Mouse (Mus musculus) heart, postnatal 0 days (tissue): ENCODE results near the gene Cpa4. TPM values are rescaled to one million over a fixed set of nuclear protein-coding genes. Genes with fewer than 3 reads are reported as not detected.

Source experiments
- ATAC-seq: fragments of 200-750 bp; cut with Nextera tagmentation; 2 replicates; pipeline ENCODE4 v1.8.0; 2017; ENCODE audit warnings: low read depth, moderate number of reproducible peaks, moderate library complexity; ENCODE audit not compliant: insufficient read depth
- DNase-seq: peaks from one replicate; pipeline ENCODE4 v3.0.0-alpha.2; 2016; ENCODE audit warnings: low spot score
- H3K27ac ChIP-seq: fragments of 300-500 bp; sonication (generic); 2 replicates; pipeline ENCODE4 v1.5.1; 2014; ENCODE audit warnings: low read depth, mild to moderate bottlenecking
- H3K27me3 ChIP-seq: fragments of 300-500 bp; sonication (generic); 2 replicates; pipeline ENCODE4 v1.6.1; 2014; ENCODE audit warnings: low read length, mixed read lengths; ENCODE audit not compliant: control insufficient read depth, insufficient read depth
- H3K36me3 ChIP-seq: fragments of 300-500 bp; sonication (generic); replicated peaks from 2 replicates; pipeline ENCODE4 v1.6.1; 2014; ENCODE audit warnings: low read length, mixed read lengths; ENCODE audit not compliant: control insufficient read depth, insufficient read depth
- H3K4me1 ChIP-seq: fragments of 300-500 bp; sonication (generic); 2 replicates; pipeline ENCODE4 v1.6.1; 2014; ENCODE audit warnings: antibody characterized with exemption; ENCODE audit not compliant: control insufficient read depth, insufficient read depth
- H3K4me2 ChIP-seq: fragments of 300-500 bp; sonication (generic); 2 replicates; pipeline ENCODE4 v1.6.1; 2014; ENCODE audit warnings: low read depth, mild to moderate bottlenecking, low read length, moderate library complexity
- H3K4me3 ChIP-seq: fragments of 300-500 bp; sonication (generic); 2 replicates; pipeline ENCODE4 v1.5.1; 2014; ENCODE audit warnings: low read depth, low read length
- H3K9ac ChIP-seq: fragments of 300-500 bp; sonication (generic); replicated peaks from 2 replicates; pipeline ENCODE4 v1.6.1; 2014; ENCODE audit warnings: low read depth, low read length, mixed read lengths
- H3K9me3 ChIP-seq: fragments of 300-500 bp; sonication (generic); replicated peaks from 2 replicates; pipeline ENCODE4 v1.6.1; 2016; ENCODE audit warnings: low read length; ENCODE audit not compliant: control insufficient read depth
- CTCF ChIP-seq: IDR thresholded peaks from 2 replicates; pipeline ENCODE4 v1.5.1; 2016; ENCODE audit warnings: antibody characterized with exemption, control low read depth, low read depth
- EP300 ChIP-seq: IDR thresholded peaks from 2 replicates; pipeline ENCODE4 v1.6.1; 2016; ENCODE audit warnings: antibody characterized with exemption, low read depth
- WGBS: fragments of 180-500 bp; shearing (Covaris S2); extraction: QIAGEN DNeasy Blood & Tissue Kit; methylation state at CpG from one replicate; pipeline ENCODE4 v1.1.7; 2014; 5-methylcytosine and 5-hydroxymethylcytosine counted together
- polyA plus RNA-seq: library from polyadenylated mRNA; unstranded; fragments of >200 nt; fragmentation: Nextera tagmentation; extraction: Ambion mirVana; gene quantifications from 2 replicates; pipeline ENCODE4 v1.2.1, GENCODE M21; 2015
- total RNA-seq: library from RNA; depleted of rRNA; stranded (reverse); fragments of >200 nt; gene quantifications from 2 replicates; pipeline ENCODE4 v1.2.3, GENCODE M21; 2014; ENCODE audit warnings: low replicate concordance

Cpa4 gene
- total and polyA plus RNA-seq, 2 experiments from 2014 or later: 0.23 to 0.46 TPM

DNA sequence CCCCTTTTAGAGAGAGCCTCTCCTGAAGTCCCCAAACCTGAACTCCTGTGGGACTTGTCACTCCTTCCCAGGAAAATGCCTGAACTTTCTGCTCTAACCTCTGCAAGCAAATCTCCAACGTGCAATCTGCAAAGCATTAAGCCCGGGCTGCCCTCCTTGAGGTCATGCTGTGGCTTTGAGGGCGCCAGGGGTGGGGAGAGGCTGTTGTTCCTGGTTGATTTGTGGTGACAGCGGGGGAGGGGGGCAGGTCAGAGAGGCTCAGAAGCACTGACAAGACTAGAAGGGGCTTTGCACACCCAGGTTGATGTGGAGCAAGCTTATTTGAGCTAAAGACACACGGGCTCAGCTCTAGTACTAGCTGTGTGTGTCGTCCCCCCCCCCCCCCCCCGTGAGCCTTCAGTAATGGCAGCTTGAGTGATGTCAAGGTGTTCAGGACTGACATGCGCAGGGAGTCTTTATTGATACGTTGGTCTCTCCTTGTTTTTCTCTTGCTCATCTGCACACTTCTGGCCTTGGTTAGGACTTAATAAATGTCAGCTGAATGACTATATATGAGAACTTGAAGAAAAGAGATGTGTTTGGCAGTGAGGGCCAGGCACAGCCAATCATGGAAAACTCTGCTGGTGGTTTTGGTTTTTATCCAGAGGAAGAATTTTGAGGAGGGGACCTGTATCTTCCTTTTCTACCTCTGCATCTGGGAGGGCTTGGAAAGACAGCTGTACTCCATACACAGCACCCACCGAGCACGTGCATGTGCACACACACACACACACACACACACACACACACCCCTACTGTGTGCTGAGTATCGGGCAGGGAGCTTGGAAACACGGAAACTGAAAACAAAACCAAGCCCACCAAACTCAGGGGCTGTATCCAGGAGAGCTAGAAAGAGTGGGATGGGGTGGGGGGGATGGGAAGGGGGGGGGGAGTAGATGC, 49.1 kb downstream of the Cpa4 start:
- 28% methylated on average over 13 of the region's 13 CpGs for WGBS
- Histone ChIP-seq H3K4me3 (no peak overlapping the region), H3K4me2 (peak overlapping the region; percentile 20), H3K36me3 (no peaks in the 10 kb centered on the region), H3K27me3 (no peaks in the 10 kb centered on the region), H3K9ac (0 out of 2 replicates have a peak overlapping the region, but pooled peaks have one; percentile 7), H3K27ac (no peak overlapping the region), H3K9me3 (no peaks in the 10 kb centered on the region), H3K4me1 (peaks cover 39% of the 10 kb centered on the region)
- no peak for ATAC-seq
- DNase-seq: no peak
- TF ChIP-seq EP300 (no peak), CTCF (no peak)

DNA sequence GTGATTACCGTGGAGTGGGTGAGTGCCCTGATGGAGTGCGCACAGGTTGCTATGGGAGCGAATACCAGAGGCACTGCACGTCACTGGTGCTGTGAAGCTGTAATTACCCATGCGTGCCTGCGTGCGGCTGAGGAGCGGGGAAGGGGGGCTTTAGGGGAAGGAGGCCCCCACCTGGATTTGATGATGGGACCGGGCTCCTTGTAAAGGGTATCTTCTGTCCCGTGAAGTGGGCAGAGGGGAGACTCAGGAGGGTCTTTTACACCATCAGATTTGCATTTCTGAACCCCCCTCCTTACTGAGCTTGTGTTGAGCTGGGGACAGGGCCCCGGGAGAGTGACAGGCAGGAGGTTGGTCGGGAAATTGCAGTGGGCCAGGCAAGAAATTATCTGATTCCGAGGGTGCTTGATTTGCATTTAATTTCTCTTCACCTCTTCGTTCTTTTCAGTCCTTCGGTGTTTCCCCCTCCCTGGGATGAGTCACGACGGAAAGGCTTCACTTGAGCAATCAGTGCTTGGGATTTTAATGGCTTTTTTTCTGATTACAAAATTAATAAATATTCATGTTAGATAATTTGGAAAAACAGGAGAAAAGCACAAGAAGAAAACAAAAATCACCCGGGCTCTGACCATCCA, 49.9 kb downstream of the Cpa4 start:
- Histone ChIP-seq H3K4me1 (peaks cover 43% of the 10 kb centered on the region), H3K4me3 (no peak overlapping the region), H3K27me3 (no peaks in the 10 kb centered on the region), H3K27ac (no peak overlapping the region), H3K36me3 (no peaks in the 10 kb centered on the region), H3K9me3 (no peaks in the 10 kb centered on the region), H3K4me2 (peak overlapping the region; percentile 20), H3K9ac (0 out of 2 replicates have a peak overlapping the region, but pooled peaks have one; percentile 7)
- ATAC-seq: peak; percentile 45; the same call in 1 of the 2 replicates
- peak; percentile 58 for DNase-seq
- TF ChIP-seq EP300 (no peak), CTCF (no peak; the same call in 1 of the 2 replicates)
- WGBS: 33% methylated on average over 18 of the region's 18 CpGs

DNA sequence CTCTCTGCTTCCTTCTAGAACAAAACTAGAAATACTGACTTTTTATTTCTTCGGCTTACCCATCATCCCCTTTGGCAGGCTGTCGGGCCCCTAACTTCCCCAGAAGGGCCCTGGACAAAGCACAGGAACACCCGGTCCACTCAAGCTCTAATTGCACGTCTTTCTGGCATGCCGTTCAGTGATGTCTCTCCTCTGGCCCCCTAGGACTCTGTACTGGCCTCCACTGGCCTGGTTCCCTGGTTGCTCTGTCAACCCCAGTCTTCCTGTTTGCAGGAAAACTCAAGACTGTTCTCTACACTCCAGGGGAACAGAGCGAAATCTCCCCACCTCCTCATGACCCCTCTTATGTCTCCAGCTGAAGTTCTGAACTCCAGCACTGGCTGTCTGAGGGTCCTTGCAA, 50.6 kb downstream of the Cpa4 start:
- no peak for TF ChIP-seq CTCF
- TF ChIP-seq EP300: no peak
- no peaks in the 10 kb centered on the region for H3K36me3 ChIP-seq
- no peak for ATAC-seq
- H3K9me3 ChIP-seq: no peaks in the 10 kb centered on the region
- H3K27me3 ChIP-seq: no peaks in the 10 kb centered on the region
- H3K4me2 ChIP-seq: no peak overlapping the region
- peaks cover 43% of the 10 kb centered on the region for H3K4me1 ChIP-seq
- H3K9ac ChIP-seq: no peak overlapping the region
- no peak overlapping the region for H3K4me3 ChIP-seq
- 0 out of 2 replicates have a peak overlapping the region, but pooled peaks have one; percentile 9 for H3K27ac ChIP-seq
- WGBS: 54% methylated on average over 6 of the region's 6 CpGs
- DNase-seq: no peak

DNA sequence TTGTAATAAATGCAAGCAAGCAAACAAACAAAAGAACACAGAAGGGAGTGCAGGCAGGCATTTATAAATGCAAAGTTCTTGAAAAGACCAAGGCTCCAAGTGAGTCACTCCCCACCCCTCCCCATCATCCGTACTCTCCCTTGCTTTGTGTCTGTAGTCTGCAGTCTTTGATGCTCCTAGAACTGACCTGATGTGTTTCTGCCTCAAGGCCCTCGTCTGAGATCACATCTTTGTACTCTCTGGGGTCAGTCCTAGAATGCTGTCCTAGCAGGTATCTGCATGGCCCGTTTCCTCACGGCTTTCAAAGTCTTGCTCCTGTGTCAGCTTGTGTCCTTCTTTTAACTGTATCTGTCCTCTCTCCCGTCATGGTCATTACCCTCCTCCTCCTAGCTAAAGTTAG, 51.4 kb downstream of the Cpa4 start:
- H3K27ac ChIP-seq: no peak overlapping the region
- 81% methylated on average over 5 of the region's 5 CpGs for WGBS

DNA sequence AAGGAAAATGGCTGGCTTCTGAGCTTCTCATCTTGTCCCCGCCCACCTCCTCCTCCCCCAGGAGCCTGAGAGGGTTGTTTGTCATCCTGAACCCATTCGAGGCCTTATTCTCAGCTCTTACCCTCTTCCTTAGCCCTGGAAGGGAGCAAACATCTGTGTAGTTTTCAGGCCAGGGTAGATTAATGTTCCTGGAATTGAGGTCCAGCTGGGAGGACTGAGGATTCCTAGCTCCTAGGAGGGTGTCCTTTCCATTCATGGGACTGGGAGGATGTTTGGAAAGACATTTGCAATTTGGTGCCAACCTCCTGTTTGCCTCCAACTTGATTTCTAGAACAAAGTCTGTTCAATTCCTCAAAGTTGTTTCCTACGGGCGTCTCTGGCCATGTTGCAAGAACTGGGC, 52.4 kb downstream of the Cpa4 start:
- Histone ChIP-seq H3K9ac (no peak overlapping the region), H3K4me2 (no peak overlapping the region), H3K27ac (no peak overlapping the region), H3K36me3 (no peaks in the 10 kb centered on the region), H3K9me3 (no peaks in the 10 kb centered on the region), H3K4me3 (no peak overlapping the region), H3K4me1 (peaks cover 50% of the 10 kb centered on the region), H3K27me3 (no peaks in the 10 kb centered on the region)
- WGBS: 84% methylated on average over 4 of the region's 4 CpGs
- TF ChIP-seq EP300 (no peak), CTCF (no peak)
- ATAC-seq (no peak), DNase-seq (no peak)

More for the DNA sequence above, 51.4 kb downstream of the Cpa4 start:
- H3K9me3 ChIP-seq: no peaks in the 10 kb centered on the region
- H3K4me3 ChIP-seq: no peak overlapping the region
- no peak for ATAC-seq
- peaks cover 44% of the 10 kb centered on the region for H3K4me1 ChIP-seq
- H3K9ac ChIP-seq: no peak overlapping the region
- DNase-seq: no peak
- TF ChIP-seq CTCF: no peak
- TF ChIP-seq EP300: no peak
- H3K4me2 ChIP-seq: no peak overlapping the region
- H3K27me3 ChIP-seq: no peaks in the 10 kb centered on the region
- H3K36me3 ChIP-seq: no peaks in the 10 kb centered on the region
